Mouse (Mus musculus) midbrain, embryonic 14.5 days (tissue): ENCODE data around the gene Kcnip3. TPM values are rescaled to one million over a fixed set of nuclear protein-coding genes. Genes with fewer than 3 reads are reported as not detected.
A peak's percentile ranks its signal among the peaks of the same experiment; 100 is the strongest.

ENCODE experiments used
- ATAC-seq: fragments of 200-750 bp; cut with Nextera tagmentation; 2 replicates; pipeline ENCODE4 v1.8.0; 2017; ENCODE audit warnings: moderate number of reproducible peaks, moderate library complexity; ENCODE audit not compliant: low FRiP score, low TSS enrichment
- DNase-seq: peaks from one replicate; pipeline ENCODE4 v3.0.0-alpha.2; 2015
- H3K27ac ChIP-seq: fragments of 300-500 bp; sonication (generic); replicated peaks from 2 replicates; pipeline ENCODE4 v1.5.1; 2014; ENCODE audit warnings: mild to moderate bottlenecking, low read depth, low read length, moderate library complexity
- H3K27me3 ChIP-seq: fragments of 300-500 bp; sonication (generic); 2 replicates; pipeline ENCODE4 v1.6.1; 2014; ENCODE audit warnings: low read length, control low read depth, mixed read lengths; ENCODE audit not compliant: control insufficient read depth, insufficient read depth
- H3K36me3 ChIP-seq: fragments of 300-500 bp; sonication (generic); 2 replicates; pipeline ENCODE4 v1.6.1; 2014; ENCODE audit warnings: low read length, control low read depth; ENCODE audit not compliant: control insufficient read depth, insufficient read depth
- H3K4me1 ChIP-seq: fragments of 300-500 bp; sonication (generic); 2 replicates; pipeline ENCODE4 v1.6.1; 2014; ENCODE audit warnings: mild to moderate bottlenecking, antibody characterized with exemption, low read length, control low read depth; ENCODE audit not compliant: control insufficient read depth, insufficient read depth
- H3K4me2 ChIP-seq: fragments of 300-500 bp; sonication (generic); 2 replicates; pipeline ENCODE4 v1.6.1; 2014; ENCODE audit warnings: mild to moderate bottlenecking, low read length, moderate library complexity
- H3K4me3 ChIP-seq: fragments of 300-500 bp; sonication (generic); replicated peaks from 2 replicates; pipeline ENCODE4 v1.5.1; 2014; ENCODE audit warnings: low read depth, low read length
- H3K9ac ChIP-seq: fragments of 300-500 bp; sonication (generic); replicated peaks from 2 replicates; pipeline ENCODE4 v1.6.1; 2014; ENCODE audit warnings: mild to moderate bottlenecking, low read length, moderate library complexity
- H3K9me3 ChIP-seq: fragments of 300-500 bp; sonication (generic); 2 replicates; pipeline ENCODE4 v1.6.1; 2016; ENCODE audit warnings: low read length, control low read depth, mixed read lengths; ENCODE audit not compliant: control insufficient read depth
- WGBS: fragments of 180-500 bp; shearing (Covaris S2); extraction: QIAGEN DNeasy Blood & Tissue Kit; methylation state at CpG from one replicate; pipeline ENCODE4 v1.1.7; 2014; 5-methylcytosine and 5-hydroxymethylcytosine counted together
- polyA plus RNA-seq: library from polyadenylated mRNA; unstranded; fragments of >200 nt; fragmentation: Nextera tagmentation; extraction: Ambion mirVana; gene quantifications from 2 replicates; pipeline ENCODE4 v1.2.1, GENCODE M21; 2014

Kcnip3 gene
- polyA plus RNA-seq, 1 experiment from 2014 or later, result 13.1 TPM

DNA sequence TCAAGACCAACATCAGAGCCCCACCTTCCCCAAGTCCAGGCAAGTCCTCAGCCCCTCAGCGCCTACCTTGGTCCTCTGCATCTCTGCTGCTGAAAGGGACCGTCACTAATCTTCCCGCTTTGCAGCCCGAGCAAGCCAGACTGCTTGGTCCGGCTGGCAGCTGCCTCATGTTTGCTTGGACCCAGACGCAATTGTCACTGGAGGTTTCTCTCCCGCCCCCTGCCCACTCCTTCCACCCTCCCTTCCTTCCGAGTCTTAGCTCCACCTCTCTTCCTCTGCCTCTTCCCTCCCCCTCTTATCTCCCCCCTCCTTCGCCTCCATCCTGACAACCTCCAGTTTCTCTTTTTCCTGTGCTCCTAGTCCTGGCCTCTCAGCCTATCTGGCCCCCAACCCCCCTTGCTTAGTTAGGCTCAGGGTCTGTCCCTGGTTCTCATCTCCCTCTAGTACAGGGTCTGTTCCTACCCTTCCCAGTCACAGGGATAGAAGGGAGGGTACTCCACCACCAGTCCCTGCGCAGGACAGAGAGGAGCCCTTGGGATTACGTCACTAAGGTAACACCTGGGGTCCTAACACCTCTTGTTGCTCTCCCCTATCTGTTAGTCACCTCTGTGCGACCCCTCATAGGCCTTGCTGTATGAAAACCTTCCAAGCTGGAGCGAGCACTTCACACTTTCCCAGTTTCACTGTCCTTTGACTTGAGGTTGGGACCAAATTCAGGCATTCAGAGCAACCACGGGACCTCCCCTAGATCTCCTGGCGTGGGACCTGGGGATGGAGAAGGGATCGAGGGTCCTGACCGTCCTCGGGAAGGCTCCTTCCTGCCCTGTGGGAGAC, 505 bp downstream of the Kcnip3 start:
- WGBS, result under 1% methylated on average over 18 of the region's 18 CpGs
- Histone ChIP-seq H3K4me3 (peak overlapping the region; percentile 31), H3K4me2 (peak overlapping the region; percentile 57), H3K9me3 (no peaks in the 10 kb centered on the region), H3K9ac (peak overlapping the region; percentile 32), H3K4me1 (peaks cover 23% of the 10 kb centered on the region), H3K27ac (peak overlapping the region; percentile 77), H3K36me3 (no peaks in the 10 kb centered on the region), H3K27me3 (no peaks in the 10 kb centered on the region)
- peak; percentile 79 for DNase-seq
- peak; percentile 71 for ATAC-seq

DNA sequence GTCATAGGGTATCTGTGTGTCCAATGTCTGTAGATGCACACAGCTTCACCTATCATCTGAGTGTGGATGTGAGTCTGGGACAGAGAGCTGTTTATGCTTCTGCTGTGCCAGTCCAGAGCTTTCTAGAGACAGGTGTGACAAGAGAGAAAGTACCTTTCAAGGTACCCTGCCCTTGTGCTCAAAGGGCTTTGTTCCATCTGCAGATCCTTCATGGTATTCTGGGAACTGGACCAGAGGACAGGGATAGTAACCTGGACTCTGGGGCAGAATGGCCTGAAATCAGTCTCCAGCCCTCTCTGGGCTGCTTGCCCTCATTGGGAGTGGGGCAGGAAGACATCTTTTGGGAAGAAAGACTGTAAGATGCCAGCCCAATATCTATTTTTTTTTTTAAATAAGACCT, 1.8 kb downstream of the Kcnip3 start:
- H3K4me2 ChIP-seq, result peak overlapping the region; percentile 57
- no peak overlapping the region for H3K27ac ChIP-seq
- peaks cover 23% of the 10 kb centered on the region for H3K4me1 ChIP-seq
- no peak overlapping the region for H3K9ac ChIP-seq
- ATAC-seq, result no peak
- no peaks in the 10 kb centered on the region for H3K9me3 ChIP-seq
- no peak for DNase-seq
- peak overlapping the region; percentile 31 for H3K4me3 ChIP-seq
- H3K36me3 ChIP-seq, result no peaks in the 10 kb centered on the region
- no peaks in the 10 kb centered on the region for H3K27me3 ChIP-seq

DNA sequence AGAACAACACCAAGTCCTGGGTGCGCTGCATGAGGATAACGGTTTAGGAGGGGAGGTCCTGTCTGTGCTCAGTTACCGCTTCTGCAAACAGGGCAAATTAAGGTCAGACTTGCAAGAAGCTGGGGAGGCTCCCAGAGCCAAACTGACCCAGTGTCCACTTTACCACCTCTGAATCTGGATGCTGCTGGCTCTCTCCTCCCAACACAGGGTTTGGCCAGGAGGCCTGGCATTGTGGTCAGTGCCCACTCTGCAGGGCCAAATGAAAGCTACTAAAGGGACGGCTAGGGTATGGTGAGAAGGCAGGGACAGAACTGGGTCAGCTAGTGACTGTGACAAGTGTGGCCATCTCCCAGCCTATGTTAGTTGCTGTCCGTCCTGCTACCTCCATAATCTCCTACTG, 2.6 kb downstream of the Kcnip3 start:
- Histone ChIP-seq H3K27ac (no peak overlapping the region), H3K9ac (no peak overlapping the region), H3K4me2 (peak overlapping the region; percentile 57), H3K4me1 (peaks cover 23% of the 10 kb centered on the region), H3K4me3 (no peak overlapping the region), H3K36me3 (no peaks in the 10 kb centered on the region), H3K27me3 (no peaks in the 10 kb centered on the region), H3K9me3 (no peaks in the 10 kb centered on the region)
- 86% methylated on average over 5 of the region's 5 CpGs for WGBS
- no peak for ATAC-seq
- no peak for DNase-seq

DNA sequence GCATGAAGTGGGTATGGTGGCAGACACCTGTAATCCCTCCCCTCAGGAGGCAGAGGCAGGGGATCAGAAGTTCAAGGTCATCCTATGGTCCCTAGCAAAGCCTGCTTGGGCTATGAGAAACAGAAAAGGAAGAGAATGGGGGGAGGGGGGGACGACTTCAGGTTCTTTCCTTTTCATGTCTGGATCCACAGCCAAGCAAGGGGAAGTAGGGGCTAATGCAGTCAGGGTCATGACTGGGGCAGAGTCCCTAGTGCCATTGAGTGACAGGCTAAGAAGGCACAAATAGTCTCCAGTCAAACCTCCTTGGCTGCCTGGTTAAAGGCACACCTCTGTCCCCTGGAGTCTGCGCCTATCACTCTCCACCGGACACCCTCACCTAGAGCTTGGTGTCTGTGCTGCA, 3.1 kb downstream of the Kcnip3 start:
- H3K9ac ChIP-seq, result no peak overlapping the region
- H3K27ac ChIP-seq, result no peak overlapping the region
- WGBS, result 80% methylated on average over 3 of the region's 3 CpGs
- ATAC-seq (no peak), DNase-seq (no peak)
- no peak overlapping the region for H3K4me3 ChIP-seq
- no peaks in the 10 kb centered on the region for H3K9me3 ChIP-seq
- H3K4me2 ChIP-seq, result peak overlapping the region; percentile 57; the same call in 1 of the 2 replicates
- H3K4me1 ChIP-seq, result peaks cover 21% of the 10 kb centered on the region
- H3K27me3 ChIP-seq, result no peaks in the 10 kb centered on the region
- no peaks in the 10 kb centered on the region for H3K36me3 ChIP-seq

DNA sequence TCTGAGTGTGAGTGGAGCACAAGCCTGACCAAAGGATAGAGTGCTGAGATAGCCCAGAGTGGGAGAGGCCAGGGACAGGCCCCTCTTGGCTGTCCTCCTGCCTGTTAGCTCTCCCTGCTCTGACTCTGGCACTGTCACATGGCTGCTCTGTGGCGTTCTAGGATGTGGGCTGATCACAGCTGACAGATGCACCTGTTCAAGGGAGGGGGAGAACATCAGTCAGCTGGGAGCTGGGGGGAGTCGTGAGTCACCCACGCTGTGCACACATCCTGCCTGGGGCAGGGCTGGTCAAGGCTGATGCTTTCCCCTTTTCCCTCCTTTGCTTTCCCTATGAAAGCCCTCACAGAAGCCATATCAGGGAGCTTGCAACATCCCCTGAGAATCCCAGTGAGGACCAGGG, 3.6 kb downstream of the Kcnip3 start:
- 33% methylated on average over 3 of the region's 3 CpGs for WGBS
- no peak for DNase-seq
- Histone ChIP-seq H3K4me2 (peak overlapping the region; percentile 57; the same call in 1 of the 2 replicates), H3K9me3 (no peaks in the 10 kb centered on the region), H3K9ac (no peak overlapping the region), H3K27ac (no peak overlapping the region), H3K4me1 (peaks cover 21% of the 10 kb centered on the region), H3K4me3 (no peak overlapping the region), H3K27me3 (no peaks in the 10 kb centered on the region), H3K36me3 (no peaks in the 10 kb centered on the region)
- ATAC-seq, result no peak

DNA sequence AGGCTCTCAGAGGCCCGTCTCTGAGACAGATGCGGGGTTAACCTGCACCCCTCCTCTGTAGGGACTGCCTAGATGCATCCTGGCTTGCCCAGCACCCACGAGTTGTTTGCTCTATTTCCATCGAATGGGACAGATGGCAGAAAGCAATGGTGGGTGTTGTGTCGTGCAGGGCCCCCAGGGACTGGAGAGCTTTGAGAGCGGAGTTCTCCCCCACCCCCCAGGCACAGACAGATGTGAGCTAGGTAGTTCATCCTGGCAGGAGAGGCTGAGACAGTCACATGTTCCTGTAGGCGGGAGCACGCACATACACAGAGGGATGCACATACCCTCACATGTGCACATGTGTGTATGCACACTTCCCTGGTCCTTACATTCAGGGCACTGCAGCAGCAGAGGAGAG, 4.8 kb downstream of the Kcnip3 start:
- no peaks in the 10 kb centered on the region for H3K9me3 ChIP-seq
- H3K27me3 ChIP-seq, result no peaks in the 10 kb centered on the region
- H3K36me3 ChIP-seq, result no peaks in the 10 kb centered on the region
- no peak for DNase-seq
- H3K9ac ChIP-seq, result no peak overlapping the region
- WGBS, result 73% methylated on average over 8 of the region's 8 CpGs
- H3K4me1 ChIP-seq, result peaks cover 18% of the 10 kb centered on the region
- H3K27ac ChIP-seq, result no peak overlapping the region
- H3K4me2 ChIP-seq, result no peak overlapping the region
- no peak for ATAC-seq
- no peak overlapping the region for H3K4me3 ChIP-seq

DNA sequence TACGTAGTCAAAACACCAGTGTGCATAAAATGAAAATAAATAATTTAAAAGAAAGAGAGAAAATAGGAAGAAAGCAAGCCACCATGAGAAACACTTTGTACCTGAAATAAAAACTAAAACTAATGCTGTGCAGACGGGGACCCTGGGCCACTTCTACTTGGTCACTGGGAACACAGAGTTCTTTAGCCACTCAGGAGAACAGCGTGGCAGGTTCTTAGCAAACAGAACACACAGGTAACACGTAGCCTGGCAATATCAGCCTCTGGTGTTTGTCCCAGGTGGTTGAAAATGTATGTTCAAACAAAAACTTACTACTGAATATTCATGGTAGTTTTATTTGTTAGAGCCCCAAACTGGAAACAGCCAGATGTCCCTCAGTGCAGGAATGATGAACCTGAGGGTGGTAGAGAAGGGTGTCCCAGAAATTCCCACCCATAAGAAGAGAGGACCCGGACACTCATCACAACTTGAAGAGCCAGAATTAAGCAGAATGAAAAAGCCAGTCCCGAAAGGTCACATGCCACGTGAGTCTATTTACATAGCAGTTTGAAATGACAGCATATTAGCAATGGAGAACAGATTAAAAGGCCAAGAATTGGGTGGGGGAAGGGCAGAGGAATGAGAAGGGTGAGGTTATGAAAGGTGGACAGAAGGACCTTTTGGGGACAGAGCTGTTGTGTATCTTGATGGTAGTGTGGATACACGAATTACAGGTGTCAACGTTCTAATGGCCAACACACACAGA, 7.3 kb downstream of the Kcnip3 start:
- no peaks in the 10 kb centered on the region for H3K36me3 ChIP-seq
- H3K27ac ChIP-seq, result no peak overlapping the region
- no peak overlapping the region for H3K4me2 ChIP-seq
- H3K9me3 ChIP-seq, result no peaks in the 10 kb centered on the region
- no peak overlapping the region for H3K4me3 ChIP-seq
- H3K9ac ChIP-seq, result no peak overlapping the region
- ATAC-seq (no peak), DNase-seq (no peak)
- peaks cover 15% of the 10 kb centered on the region for H3K4me1 ChIP-seq
- 78% methylated on average over 9 of the region's 9 CpGs for WGBS
- H3K27me3 ChIP-seq, result no peaks in the 10 kb centered on the region

DNA sequence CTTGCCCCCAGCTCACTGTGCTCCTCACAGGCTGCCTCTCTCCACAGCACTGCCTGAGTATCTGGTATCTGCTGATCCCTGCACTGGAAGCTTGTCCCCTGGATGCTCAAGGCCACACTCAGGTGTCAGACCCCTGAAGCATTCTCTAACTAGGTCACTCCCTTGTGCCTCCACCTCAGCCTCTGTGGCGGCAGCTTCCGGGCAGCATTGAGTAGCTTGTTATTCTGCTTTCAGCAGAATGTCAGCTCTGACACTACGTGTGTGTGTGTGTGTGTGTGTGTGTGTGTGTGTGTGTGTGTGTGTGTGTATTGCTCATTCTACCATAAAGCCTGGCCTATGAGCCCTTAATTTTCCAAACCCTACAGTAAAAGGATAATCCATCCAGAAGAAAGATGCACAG, 8.7 kb downstream of the Kcnip3 start:
- H3K9me3 ChIP-seq, result no peaks in the 10 kb centered on the region
- H3K27ac ChIP-seq, result peak overlapping the region; percentile 37
- H3K4me1 ChIP-seq, result peaks cover 15% of the 10 kb centered on the region
- WGBS, result 46% methylated on average over 3 of the region's 3 CpGs
- H3K36me3 ChIP-seq, result no peaks in the 10 kb centered on the region
- H3K4me3 ChIP-seq, result no peak overlapping the region
- DNase-seq (peak; percentile 33), ATAC-seq (no peak)
- no peak overlapping the region for H3K9ac ChIP-seq
- H3K27me3 ChIP-seq, result no peaks in the 10 kb centered on the region
- no peak overlapping the region for H3K4me2 ChIP-seq
